Mouse (Mus musculus) T-helper 2 cell (primary cell): Measurements from ENCODE around the gene Ifna11.
"Not testable (repeated sequence)": the region's sequence is repeated elsewhere in the genome, so short reads cannot be mapped to it uniquely, and the experiment has no call there.

Experiments
- in situ Hi-C: fragments of 300-600 bp; cut with MboI, MseI; formaldehyde crosslinking; loops from one replicate; pipeline ENCODE4 v1.15.1; 2025; ENCODE audit warnings: high pct_unique_total_duplicates

The Ifna11 gene

DNA sequence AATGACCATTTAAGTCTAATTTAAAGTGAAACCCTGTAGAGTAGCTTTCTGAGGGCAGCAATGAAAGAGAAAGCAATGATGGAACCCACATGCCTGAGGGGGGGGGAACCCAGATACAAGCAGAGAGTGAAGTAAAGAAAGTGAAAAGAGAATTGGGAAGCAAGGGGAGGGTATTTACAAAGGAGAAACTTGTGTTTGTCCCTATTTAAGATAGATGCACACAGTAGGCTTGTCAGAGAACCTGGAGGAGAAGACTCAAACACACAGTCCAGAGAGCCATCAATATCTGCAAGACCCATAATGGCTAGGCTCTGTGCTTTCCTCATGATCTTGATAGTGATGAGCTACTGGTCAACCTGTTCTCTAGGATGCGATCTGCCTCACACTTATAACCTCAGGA is at the start of gene Ifna11:
Gene Ifna11 (plus strand): TSS at position 301 of the 400 bp plus-strand sequence.
- in situ Hi-C loops: no loop called here

DNA sequence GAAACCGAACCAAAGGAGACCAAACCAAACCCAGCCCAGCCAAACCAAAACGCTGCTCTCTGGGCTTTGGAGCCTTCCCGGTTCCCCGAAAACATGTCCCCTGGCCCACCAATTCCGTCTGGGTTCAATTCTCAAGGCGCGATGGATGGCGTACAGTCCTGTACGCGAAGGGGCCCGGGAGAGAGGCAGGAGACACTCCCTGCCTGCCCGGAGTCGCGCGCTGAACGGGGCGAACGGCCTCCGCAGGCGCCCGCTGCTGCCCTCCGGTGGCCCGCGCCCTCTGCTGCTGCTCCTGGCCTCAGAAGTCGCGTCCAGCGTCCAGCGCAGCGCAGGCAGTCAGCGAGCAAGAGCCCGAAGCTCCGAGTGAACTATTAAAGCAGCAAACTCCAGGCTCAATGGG is 46.2 kb upstream of the Ifna11 start, which contains the start of gene Gm13290:
Gene Gm13290 (plus strand): TSS at position 301 of the 400 bp plus-strand sequence.
- in situ Hi-C loops: not testable (repeated sequence)

DNA sequence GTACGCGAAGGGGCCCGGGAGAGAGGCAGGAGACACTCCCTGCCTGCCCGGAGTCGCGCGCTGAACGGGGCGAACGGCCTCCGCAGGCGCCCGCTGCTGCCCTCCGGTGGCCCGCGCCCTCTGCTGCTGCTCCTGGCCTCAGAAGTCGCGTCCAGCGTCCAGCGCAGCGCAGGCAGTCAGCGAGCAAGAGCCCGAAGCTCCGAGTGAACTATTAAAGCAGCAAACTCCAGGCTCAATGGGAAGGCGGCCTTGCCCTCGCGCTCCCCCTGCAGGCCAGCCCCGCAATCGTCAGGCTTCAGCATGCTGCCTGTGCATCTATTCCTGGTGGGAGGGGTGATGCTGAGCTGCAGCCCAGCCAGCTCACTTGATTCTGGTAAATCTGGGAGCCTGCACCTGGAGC is 43.1 kb upstream of the Ifna11 start, which contains the start of gene Gm13289:
Gene Gm13289 (plus strand): TSS at position 301 of the 400 bp plus-strand sequence.
- in situ Hi-C loops: loop anchor here (25.0 kb wide), 1 partner anchor 764 kb away; no protein-coding TSS in a partner anchor

DNA sequence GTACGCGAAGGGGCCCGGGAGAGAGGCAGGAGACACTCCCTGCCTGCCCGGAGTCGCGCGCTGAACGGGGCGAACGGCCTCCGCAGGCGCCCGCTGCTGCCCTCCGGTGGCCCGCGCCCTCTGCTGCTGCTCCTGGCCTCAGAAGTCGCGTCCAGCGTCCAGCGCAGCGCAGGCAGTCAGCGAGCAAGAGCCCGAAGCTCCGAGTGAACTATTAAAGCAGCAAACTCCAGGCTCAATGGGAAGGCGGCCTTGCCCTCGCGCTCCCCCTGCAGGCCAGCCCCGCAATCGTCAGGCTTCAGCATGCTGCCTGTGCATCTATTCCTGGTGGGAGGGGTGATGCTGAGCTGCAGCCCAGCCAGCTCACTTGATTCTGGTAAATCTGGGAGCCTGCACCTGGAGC is 40.2 kb upstream of the Ifna11 start, which contains the start of gene Gm13272:
Gene Gm13272 (plus strand): TSS at position 301 of the 400 bp plus-strand sequence.
- in situ Hi-C loops: loop anchor here (25.0 kb wide), 1 partner anchor 767 kb away; no protein-coding TSS in a partner anchor

DNA sequence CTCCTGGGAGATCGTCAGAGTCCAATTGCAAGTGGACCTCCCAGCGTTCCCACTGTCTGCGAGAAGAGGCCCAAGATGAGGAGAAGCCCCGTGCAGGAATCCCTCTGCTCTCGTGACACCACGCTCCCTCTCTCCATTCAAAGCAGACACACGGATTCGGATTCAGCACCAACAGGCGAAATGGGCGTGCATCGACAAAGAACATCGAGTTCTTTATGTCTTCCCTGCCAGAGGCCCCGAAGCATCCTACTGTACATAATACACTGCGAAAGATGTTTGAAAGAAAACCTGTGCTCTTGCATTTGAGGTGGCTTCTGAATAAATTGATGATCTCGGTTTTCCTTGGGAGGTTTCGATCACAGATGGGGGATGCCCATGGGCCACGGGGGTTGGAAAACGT is 39.4 kb upstream of the Ifna11 start:
- in situ Hi-C loops: loop anchor here (25.0 kb wide), 1 partner anchor 768 kb away; no protein-coding TSS in a partner anchor

DNA sequence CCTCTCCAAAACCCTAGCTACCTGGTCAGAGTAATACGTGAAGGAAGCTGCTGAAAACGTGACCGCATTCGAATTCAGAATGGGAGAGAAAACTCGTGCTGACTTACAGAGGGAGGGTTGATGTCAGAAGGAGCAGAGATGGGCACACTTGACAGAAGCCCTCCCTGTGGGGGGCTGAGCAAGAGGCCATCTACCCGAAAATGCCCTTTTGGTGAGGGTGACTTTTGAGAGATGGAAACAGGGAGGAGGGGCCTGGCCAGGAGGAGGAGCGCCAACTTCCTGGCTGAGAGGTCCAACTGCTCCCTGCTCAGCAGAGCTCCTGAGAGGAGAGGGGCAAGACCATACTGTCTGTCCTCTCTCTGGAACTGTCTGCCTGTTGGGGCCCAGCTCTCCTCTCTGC is 37.9 kb upstream of the Ifna11 start, which contains the start of gene Ifnz:
Gene Ifnz (plus strand): TSS at position 301 of the 400 bp plus-strand sequence.
- in situ Hi-C loops: loop anchor here (25.0 kb wide), 1 partner anchor 770 kb away; no protein-coding TSS in a partner anchor

DNA sequence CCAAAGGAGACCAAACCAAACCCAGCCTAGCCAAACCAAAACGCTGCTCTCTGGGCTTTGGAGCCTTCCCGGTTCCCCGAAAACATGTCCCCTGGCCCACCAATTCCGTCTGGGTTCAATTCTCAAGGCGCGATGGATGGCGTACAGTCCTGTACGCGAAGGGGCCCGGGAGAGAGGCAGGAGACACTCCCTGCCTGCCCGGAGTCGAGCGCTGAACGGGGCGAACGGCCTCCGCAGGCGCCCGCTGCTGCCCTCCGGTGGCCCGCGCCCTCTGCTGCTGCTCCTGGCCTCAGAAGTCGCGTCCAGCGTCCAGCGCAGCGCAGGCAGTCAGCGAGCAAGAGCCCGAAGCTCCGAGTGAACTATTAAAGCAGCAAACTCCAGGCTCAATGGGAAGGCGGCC is 37.4 kb upstream of the Ifna11 start:
- in situ Hi-C loops: loop anchor here (25.0 kb wide), 1 partner anchor 770 kb away; no protein-coding TSS in a partner anchor

DNA sequence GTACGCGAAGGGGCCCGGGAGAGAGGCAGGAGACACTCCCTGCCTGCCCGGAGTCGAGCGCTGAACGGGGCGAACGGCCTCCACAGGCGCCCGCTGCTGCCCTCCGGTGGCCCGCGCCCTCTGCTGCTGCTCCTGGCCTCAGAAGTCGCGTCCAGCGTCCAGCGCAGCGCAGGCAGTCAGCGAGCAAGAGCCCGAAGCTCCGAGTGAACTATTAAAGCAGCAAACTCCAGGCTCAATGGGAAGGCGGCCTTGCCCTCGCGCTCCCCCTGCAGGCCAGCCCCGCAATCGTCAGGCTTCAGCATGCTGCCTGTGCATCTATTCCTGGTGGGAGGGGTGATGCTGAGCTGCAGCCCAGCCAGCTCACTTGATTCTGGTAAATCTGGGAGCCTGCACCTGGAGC is 34.4 kb upstream of the Ifna11 start, which contains the start of gene Gm13276:
Gene Gm13276 (plus strand): TSS at position 301 of the 400 bp plus-strand sequence.
- in situ Hi-C loops: loop anchor here (5.0 to 25.0 kb wide), 2 partner anchors 33 to 773 kb away; partner anchors contain the start of gene Gm13271

DNA sequence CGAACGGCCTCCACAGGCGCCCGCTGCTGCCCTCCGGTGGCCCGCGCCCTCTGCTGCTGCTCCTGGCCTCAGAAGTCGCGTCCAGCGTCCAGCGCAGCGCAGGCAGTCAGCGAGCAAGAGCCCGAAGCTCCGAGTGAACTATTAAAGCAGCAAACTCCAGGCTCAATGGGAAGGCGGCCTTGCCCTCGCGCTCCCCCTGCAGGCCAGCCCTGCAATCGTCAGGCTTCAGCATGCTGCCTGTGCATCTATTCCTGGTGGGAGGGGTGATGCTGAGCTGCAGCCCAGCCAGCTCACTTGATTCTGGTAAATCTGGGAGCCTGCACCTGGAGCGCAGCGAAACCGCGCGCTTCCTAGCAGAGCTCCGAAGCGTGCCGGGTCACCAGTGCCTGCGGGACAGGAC is 31.4 kb upstream of the Ifna11 start, which contains the start of gene Gm13277:
Gene Gm13277 (plus strand): TSS at position 231 of the 400 bp plus-strand sequence.
- in situ Hi-C loops: loop anchor here (5.0 to 25.0 kb wide), 2 partner anchors 36 to 776 kb away; partner anchors contain the start of gene Gm13271

DNA sequence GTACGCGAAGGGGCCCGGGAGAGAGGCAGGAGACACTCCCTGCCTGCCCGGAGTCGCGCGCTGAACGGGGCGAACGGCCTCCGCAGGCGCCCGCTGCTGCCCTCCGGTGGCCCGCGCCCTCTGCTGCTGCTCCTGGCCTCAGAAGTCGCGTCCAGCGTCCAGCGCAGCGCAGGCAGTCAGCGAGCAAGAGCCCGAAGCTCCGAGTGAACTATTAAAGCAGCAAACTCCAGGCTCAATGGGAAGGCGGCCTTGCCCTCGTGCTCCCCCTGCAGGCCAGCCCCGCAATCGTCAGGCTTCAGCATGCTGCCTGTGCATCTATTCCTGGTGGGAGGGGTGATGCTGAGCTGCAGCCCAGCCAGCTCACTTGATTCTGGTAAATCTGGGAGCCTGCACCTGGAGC is 28.5 kb upstream of the Ifna11 start, which contains the start of gene Gm13278:
Gene Gm13278 (plus strand): TSS at position 301 of the 400 bp plus-strand sequence.
- in situ Hi-C loops: loop anchor here (25.0 kb wide), 1 partner anchor 779 kb away; no protein-coding TSS in a partner anchor

DNA sequence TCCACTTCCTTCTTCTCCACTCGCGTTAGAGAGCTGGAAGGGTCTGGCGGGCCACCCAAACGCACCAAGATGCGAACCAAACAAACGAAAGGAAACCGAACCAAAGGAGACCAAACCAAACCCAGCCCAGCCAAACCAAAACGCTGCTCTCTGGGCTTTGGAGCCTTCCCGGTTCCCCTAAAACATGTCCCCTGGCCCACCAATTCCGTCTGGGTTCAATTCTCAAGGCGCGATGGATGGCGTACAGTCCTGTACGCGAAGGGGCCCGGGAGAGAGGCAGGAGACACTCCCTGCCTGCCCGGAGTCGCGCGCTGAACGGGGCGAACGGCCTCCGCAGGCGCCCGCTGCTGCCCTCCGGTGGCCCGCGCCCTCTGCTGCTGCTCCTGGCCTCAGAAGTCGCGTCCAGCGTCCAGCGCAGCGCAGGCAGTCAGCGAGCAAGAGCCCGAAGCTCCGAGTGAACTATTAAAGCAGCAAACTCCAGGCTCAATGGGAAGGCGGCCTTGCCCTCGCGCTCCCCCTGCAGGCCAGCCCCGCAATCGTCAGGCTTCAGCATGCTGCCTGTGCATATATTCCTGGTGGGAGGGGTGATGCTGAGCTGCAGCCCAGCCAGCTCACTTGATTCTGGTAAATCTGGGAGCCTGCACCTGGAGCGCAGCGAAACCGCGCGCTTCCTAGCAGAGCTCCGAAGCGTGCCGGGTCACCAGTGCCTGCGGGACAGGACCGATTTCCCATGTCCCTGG is 25.7 kb upstream of the Ifna11 start, which contains the start of gene Gm13275:
Gene Gm13275 (plus strand): TSS at position 552 of the 740 bp plus-strand sequence.
- in situ Hi-C loops: loop anchor here (25.0 kb wide), 1 partner anchor 782 kb away; no protein-coding TSS in a partner anchor

DNA sequence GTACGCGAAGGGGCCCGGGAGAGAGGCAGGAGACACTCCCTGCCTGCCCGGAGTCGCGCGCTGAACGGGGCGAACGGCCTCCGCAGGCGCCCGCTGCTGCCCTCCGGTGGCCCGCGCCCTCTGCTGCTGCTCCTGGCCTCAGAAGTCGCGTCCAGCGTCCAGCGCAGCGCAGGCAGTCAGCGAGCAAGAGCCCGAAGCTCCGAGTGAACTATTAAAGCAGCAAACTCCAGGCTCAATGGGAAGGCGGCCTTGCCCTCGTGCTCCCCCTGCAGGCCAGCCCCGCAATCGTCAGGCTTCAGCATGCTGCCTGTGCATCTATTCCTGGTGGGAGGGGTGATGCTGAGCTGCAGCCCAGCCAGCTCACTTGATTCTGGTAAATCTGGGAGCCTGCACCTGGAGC is 22.7 kb upstream of the Ifna11 start, which contains the start of gene Gm13279:
Gene Gm13279 (plus strand): TSS at position 301 of the 400 bp plus-strand sequence.
- in situ Hi-C loops: loop anchor here (25.0 kb wide), 1 partner anchor 785 kb away; no protein-coding TSS in a partner anchor

DNA sequence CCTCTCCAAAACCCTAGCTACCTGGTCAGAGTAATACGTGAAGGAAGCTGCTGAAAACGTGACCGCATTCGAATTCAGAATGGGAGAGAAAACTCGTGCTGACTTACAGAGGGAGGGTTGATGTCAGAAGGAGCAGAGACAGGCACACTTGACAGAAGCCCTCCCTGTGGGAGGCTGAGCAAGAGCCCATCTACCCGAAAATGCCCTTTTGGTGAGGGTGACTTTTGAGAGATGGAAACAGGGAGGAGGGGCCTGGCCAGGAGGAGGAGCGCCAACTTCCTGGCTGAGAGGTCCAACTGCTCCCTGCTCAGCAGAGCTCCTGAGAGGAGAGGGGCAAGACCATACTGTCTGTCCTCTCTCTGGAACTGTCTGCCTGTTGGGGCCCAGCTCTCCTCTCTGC is 20.4 kb upstream of the Ifna11 start, which contains the start of gene Gm13285:
Gene Gm13285 (plus strand): TSS at position 301 of the 400 bp plus-strand sequence.
- in situ Hi-C loops: loop anchor here (25.0 kb wide), 1 partner anchor 787 kb away; no protein-coding TSS in a partner anchor

DNA sequence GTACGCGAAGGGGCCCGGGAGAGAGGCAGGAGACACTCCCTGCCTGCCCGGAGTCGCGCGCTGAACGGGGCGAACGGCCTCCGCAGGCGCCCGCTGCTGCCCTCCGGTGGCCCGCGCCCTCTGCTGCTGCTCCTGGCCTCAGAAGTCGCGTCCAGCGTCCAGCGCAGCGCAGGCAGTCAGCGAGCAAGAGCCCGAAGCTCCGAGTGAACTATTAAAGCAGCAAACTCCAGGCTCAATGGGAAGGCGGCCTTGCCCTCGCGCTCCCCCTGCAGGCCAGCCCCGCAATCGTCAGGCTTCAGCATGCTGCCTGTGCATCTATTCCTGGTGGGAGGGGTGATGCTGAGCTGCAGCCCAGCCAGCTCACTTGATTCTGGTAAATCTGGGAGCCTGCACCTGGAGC is 16.8 kb upstream of the Ifna11 start, which contains the start of gene Gm13287:
Gene Gm13287 (plus strand): TSS at position 301 of the 400 bp plus-strand sequence.
- in situ Hi-C loops: loop anchor here (10.0 kb wide), 1 partner anchor 62 kb away; no protein-coding TSS in a partner anchor

DNA sequence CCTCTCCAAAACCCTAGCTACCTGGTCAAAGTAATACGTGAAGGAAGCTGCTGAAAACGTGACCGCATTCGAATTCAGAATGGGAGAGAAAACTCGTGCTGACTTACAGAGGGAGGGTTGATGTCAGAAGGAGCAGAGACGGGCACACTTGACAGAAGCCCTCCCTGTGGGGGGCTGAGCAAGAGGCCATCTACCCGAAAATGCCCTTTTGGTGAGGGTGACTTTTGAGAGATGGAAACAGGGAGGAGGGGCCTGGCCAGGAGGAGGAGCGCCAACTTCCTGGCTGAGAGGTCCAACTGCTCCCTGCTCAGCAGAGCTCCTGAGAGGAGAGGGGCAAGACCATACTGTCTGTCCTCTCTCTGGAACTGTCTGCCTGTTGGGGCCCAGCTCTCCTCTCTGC is 14.5 kb upstream of the Ifna11 start, which contains the start of gene Gm13288:
Gene Gm13288 (plus strand): TSS at position 301 of the 400 bp plus-strand sequence.
- in situ Hi-C loops: loop anchor here (10.0 kb wide), 1 partner anchor 60 kb away; no protein-coding TSS in a partner anchor

DNA sequence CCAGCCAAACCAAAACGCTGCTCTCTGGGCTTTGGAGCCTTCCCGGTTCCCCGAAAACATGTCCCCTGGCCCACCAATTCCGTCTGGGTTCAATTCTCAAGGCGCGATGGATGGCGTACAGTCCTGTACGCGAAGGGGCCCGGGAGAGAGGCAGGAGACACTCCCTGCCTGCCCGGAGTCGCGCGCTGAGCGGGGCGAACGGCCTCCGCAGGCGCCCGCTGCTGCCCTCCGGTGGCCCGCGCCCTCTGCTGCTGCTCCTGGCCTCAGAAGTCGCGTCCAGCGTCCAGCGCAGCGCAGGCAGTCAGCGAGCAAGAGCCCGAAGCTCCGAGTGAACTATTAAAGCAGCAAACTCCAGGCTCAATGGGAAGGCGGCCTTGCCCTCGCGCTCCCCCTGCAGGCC is 14.0 kb upstream of the Ifna11 start:
- in situ Hi-C loops: loop anchor here (10.0 kb wide), 1 partner anchor 59 kb away; no protein-coding TSS in a partner anchor

DNA sequence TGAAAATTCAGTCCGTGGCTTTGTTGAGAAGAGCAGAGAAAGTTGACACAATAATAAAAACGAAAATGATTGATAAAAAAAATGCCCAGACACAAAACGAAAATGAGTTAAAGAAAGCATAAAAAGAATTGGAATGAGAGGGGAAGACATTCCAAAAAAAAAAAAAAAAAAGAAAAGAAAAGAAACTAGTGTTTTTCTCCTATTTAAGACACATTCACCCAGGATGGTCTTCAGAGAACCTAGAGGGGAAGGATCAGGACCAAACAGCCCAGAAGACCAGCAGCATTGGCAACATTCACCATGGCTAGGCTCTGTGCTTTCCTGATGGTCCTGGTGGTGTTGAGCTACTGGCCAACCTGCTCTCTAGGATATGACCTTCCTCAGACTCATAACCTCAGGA is 3.8 kb upstream of the Ifna11 start, which contains the start of gene Ifna7:
Gene Ifna7 (plus strand): TSS at position 301 of the 400 bp plus-strand sequence.
- in situ Hi-C loops: no loop called here

DNA sequence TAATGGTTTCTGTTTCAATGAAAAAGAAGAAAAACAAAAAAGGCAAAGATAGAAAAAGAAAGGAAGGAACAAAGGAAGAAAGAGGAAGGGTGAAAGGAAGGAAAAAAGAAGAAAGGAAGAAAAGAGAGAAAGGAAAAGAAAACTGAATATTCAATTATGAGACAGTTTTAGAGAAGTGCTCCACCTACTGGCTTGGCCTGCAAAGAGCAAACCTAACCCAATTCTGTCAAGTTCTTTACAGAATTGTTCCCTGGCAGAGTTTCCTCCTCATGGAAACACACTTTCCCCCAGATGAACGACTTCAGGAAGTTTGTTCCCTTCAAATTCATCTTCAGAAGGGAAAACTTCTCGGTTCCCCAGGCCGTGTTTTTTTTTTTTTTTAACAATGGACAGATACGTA is 3.2 kb downstream of the Ifna11 start:
- in situ Hi-C loops: no loop called here

DNA sequence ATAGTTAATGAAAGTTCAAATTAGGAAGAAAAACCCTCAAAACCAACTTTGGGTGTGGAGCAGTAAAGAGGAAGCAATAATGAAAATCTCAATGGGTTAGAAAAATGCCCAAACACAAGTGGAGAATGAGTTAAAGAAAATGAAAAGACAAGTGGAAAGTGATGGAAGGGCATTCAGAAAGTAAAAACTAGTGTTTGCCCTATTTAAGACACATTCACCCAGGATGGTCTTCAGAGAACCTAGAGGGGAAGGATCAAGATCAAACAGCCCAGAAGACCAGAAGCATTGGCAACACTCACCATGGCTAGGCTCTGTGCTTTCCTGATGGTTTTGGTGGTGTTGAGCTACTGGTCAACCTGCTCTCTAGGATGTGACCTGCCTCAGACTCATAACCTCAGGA is 7.4 kb downstream of the Ifna11 start, which contains the start of gene Ifna6:
Gene Ifna6 (plus strand): TSS at position 301 of the 400 bp plus-strand sequence.
- in situ Hi-C loops: not testable (repeated sequence)

DNA sequence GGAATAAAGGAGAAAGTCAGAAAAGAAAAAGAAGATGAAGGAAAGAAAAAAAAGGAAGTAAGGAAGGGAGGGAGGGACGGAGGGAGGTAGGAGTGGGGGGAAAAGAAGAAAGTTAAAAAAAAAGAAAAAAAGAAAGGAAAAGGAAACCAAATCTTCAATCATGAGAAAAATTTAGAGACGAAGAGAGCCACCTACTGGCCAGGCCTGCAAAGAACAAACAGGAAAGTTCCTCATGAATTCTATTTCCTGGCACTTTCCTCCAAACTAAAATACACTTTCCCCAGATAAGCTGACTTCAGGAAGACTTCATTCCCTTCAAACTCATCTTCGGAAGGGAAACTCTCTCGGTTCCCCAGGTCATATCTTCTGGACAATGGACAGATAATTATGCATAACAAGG is 10.8 kb downstream of the Ifna11 start:
- in situ Hi-C loops: no loop called here

DNA sequence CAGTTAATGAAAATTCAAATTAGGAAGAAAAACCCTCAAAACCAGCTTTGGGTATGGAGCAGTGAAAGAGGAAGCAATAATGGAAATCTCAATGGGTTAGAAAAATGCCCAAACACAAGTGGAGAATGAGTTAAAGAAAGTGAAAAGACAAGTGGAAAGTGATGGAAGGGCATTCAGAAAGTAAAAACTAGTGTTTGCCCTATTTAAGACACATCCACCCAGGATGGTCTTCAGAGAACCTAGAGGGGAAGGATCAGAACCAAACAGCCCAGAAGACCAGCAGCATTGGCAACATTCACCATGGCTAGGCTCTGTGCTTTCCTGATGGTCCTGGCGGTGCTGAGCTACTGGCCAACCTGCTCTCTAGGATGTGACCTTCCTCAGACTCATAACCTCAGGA is 15.5 kb downstream of the Ifna11 start, which contains the start of gene Ifna5:
Gene Ifna5 (plus strand): TSS at position 301 of the 400 bp plus-strand sequence.
- in situ Hi-C loops: not testable (repeated sequence)
